Mouse (Mus musculus): Measurements from ENCODE around the gene Apopt1. TPM values are rescaled to one million over a fixed set of nuclear protein-coding genes. Genes with fewer than 3 reads are reported as not detected.
"Not testable (repeated sequence)": the region's sequence is repeated elsewhere in the genome, so short reads cannot be mapped to it uniquely, and the experiment has no call there.

Gene Apopt1
- polyA plus RNA-seq, 1 experiment from 2014 or later: 63.4 TPM

DNA sequence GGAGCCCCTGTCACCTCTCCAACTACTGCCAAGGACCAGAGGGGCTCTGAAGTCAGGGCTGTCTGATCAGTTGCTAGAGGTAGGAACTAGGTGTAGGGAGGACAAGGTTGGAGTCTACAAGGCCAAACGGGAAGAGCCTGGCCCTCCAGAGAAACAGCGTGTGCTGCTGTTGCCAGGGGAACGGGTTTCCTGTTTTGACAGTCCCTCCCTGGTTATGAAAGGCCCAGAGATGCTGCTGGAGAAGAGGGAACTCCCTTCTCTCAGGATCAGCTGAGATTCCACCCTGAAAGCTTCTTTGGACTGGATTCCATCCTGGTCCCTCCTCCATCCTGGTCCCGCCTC, 13.0 kb downstream of the Apopt1 start:
- whole genome bisulfite sequencing: 60% methylated on average over 4 of the region's 4 CpGs
- ATAC-seq (ENCODE audit: low FRiP score, low TSS enrichment): peak; percentile 44; the same call in 1 of the 2 replicates
- H3K9me3 ChIP-seq (ENCODE audit: control insufficient read depth, low read length): no peaks in the 10 kb centered on the region
- H3K4me3 ChIP-seq (ENCODE audit: low read length): no peak overlapping the region
- H3K9ac ChIP-seq (ENCODE audit: low read depth, low read length): no peak overlapping the region
- no peak overlapping the region for H3K4me2 ChIP-seq (replicated peaks; ENCODE audit: low read depth, low read length)
- no peaks in the 10 kb centered on the region for H3K4me1 ChIP-seq (ENCODE audit: control insufficient read depth, insufficient read depth, low read length)
- peaks cover 18% of the 10 kb centered on the region; the same call in 1 of the 2 replicates for H3K36me3 ChIP-seq (ENCODE audit: control insufficient read depth, insufficient read depth, low read length)
- no peaks in the 10 kb centered on the region for H3K27me3 ChIP-seq (ENCODE audit: control insufficient read depth, insufficient read depth, low read length)
- H3K27ac ChIP-seq (ENCODE audit: low read depth, low read length): no peak overlapping the region

DNA sequence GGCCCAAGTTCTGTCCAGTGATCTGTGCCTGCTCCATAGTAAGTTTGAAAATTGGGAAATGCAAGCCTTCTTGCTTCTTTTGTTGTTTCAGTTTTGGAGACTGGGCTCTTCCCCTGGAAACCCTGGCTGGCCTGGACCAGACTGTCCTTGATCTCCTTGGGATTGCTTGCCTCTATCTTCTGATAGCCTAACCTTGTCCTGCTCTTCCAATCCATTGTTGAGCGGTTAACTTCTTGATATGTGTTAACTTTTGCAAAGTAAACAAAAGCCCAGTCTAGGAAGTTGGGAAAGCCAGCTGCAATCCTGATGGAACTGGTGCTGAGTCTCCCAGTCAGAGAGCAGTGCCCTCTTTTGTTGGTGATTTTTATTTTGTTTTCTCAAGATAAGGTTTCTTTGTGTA, 14.9 kb downstream of the Apopt1 start:
- no peaks in the 10 kb centered on the region for H3K9me3 ChIP-seq (ENCODE audit: control insufficient read depth, low read length)
- H3K36me3 ChIP-seq (ENCODE audit: control insufficient read depth, insufficient read depth, low read length): peaks cover 16% of the 10 kb centered on the region; the same call in 1 of the 2 replicates
- H3K4me2 ChIP-seq (replicated peaks; ENCODE audit: low read depth, low read length): no peak overlapping the region
- 92% methylated on average over 1 of the region's 1 CpGs for WGBS
- ATAC-seq (ENCODE audit: low FRiP score, low TSS enrichment): no peak
- H3K27me3 ChIP-seq (ENCODE audit: control insufficient read depth, insufficient read depth, low read length): no peaks in the 10 kb centered on the region
- peaks cover 11% of the 10 kb centered on the region; the same call in 1 of the 2 replicates for H3K4me1 ChIP-seq (ENCODE audit: control insufficient read depth, insufficient read depth, low read length)
- no peak overlapping the region for H3K9ac ChIP-seq (ENCODE audit: low read depth, low read length)
- no peak overlapping the region for H3K4me3 ChIP-seq (ENCODE audit: low read length)
- H3K27ac ChIP-seq (ENCODE audit: low read depth, low read length): no peak overlapping the region

DNA sequence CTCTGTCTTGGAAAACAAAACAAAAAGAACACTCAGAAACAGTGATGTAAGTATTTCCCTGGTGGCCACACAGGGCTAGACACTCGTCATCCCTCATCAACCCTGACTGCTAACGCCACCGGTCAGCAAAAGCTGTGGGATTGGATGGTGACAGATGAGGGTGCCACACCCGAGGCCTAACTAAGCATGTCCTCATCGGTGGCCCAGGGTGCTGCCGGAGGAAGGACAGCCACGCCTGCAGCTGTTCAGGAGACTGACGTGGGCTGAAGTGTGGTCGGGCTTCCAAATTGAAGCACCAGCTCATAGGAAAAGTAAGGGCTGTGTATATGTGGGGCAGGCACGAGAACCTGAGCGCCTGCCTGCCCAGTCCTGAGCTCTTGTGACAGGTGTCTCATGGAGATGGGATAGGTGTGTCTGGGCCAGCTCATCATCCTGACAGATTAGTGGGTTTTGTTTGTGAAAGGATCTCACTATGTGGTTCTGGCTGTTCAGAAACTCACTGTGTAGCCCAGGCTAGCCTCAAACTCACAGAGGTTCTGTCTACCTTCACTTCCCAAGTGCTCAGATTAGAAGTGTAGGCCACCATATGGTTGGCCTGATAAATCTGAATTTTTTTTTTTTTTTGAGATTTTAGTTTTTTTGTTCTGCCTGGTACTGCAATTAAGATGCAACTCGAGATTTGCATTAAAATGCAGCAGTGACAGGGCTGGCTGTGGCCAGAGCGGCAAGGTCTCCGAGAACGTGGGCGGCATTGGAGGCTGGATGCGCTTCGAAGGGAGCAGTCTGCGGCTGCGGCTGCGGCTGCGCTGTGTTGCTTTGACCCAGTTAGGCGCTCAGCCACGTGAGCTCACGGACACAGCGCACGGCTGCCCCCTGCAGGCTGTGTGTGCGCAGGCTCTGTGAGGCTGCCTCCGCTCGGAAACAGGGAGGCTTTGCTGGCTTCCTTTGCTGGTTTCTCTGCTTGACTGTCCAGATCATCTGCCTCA, 19.1 kb downstream of the Apopt1 start:
- Histone ChIP-seq H3K36me3 (ENCODE audit: control insufficient read depth, insufficient read depth, low read length) (peaks cover 5% of the 10 kb centered on the region; the same call in 1 of the 2 replicates), H3K27me3 (ENCODE audit: control insufficient read depth, insufficient read depth, low read length) (no peaks in the 10 kb centered on the region), H3K9ac (ENCODE audit: low read depth, low read length) (peak overlapping the region; percentile 28; the same call in 1 of the 2 replicates), H3K4me3 (ENCODE audit: low read length) (no peak overlapping the region), H3K4me2 (replicated peaks; ENCODE audit: low read depth, low read length) (no peak overlapping the region; the same call in 1 of the 2 replicates), H3K27ac (ENCODE audit: low read depth, low read length) (no peak overlapping the region), H3K4me1 (ENCODE audit: control insufficient read depth, insufficient read depth, low read length) (peaks cover 11% of the 10 kb centered on the region; the same call in 1 of the 2 replicates), H3K9me3 (ENCODE audit: control insufficient read depth, low read length) (no peaks in the 10 kb centered on the region)
- ATAC-seq (ENCODE audit: low FRiP score, low TSS enrichment): peak; percentile 87
- WGBS: 33% methylated on average over 30 of the region's 30 CpGs

DNA sequence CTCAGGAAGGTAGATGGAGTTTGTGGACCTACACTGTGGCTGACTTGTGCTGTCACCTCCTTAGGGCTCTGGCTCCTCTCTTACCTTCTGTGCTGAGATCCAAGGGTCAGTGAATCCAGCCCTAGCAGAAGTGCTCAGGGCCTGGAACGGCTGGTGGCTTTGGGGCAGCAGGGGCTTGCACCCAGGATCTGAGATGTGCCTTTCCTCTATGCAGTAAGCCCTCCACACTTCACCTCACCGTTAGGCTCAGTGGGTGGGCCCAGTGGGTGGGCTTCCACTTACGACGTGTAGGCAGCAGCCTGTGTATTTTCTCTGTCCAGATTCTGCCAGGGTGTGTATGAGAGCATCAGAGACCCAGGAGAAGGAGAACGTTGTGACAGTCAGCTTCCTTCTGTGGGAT, 19.9 kb downstream of the Apopt1 start:
- peaks cover 11% of the 10 kb centered on the region; the same call in 1 of the 2 replicates for H3K4me1 ChIP-seq (ENCODE audit: control insufficient read depth, insufficient read depth, low read length)
- H3K4me2 ChIP-seq (replicated peaks; ENCODE audit: low read depth, low read length): no peak overlapping the region
- no peaks in the 10 kb centered on the region for H3K27me3 ChIP-seq (ENCODE audit: control insufficient read depth, insufficient read depth, low read length)
- no peaks in the 10 kb centered on the region for H3K9me3 ChIP-seq (ENCODE audit: control insufficient read depth, low read length)
- no peak overlapping the region for H3K4me3 ChIP-seq (ENCODE audit: low read length)
- peak overlapping the region; percentile 28; the same call in 1 of the 2 replicates for H3K9ac ChIP-seq (ENCODE audit: low read depth, low read length)
- peak; percentile 17; the same call in 1 of the 2 replicates for ATAC-seq (ENCODE audit: low FRiP score, low TSS enrichment)
- peaks cover 4% of the 10 kb centered on the region; the same call in 1 of the 2 replicates for H3K36me3 ChIP-seq (ENCODE audit: control insufficient read depth, insufficient read depth, low read length)
- no peak overlapping the region for H3K27ac ChIP-seq (ENCODE audit: low read depth, low read length)
- 60% methylated on average over 5 of the region's 5 CpGs for WGBS

DNA sequence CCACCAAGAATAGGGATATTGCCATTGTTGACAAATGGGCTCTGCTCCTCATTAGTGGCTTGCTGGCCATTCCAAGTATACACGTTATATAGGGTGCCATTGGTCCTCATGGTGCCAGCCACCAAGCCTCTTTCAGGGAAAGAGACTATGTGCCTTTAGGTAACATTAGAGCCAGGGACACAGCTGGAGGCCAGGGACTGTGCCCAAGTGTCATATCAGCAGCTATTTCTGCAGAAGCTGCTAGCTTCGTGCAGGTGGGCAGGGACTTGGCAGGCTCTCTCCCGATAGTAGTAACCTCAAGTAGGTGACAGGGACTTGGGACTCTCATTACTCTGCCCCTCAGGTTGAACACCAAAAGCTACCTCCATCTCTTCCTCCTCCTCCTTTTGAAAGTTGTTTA, 21.9 kb downstream of the Apopt1 start:
- no peak for ATAC-seq (ENCODE audit: low FRiP score, low TSS enrichment)
- WGBS: 94% methylated on average over 3 of the region's 3 CpGs

DNA sequence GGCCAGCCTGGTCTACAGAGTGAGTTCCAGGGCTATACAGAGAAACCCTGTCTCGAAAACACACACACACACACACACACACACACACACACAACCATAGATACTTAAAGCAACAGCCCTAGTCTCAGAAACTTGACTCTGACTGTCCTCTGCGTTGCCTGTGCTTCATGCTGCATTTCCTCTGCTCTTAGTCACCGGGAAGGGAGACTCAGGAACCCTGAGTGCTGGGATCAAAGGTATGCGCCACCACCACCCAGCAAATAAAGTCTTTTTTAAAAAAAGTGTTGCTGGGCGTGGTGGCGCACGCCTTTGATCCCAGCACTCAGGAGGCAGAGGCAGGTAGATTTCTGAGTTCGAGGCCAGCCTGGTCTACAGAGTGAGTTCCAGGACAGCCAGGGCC, 23.6 kb downstream of the Apopt1 start:
- 85% methylated on average over 8 of the region's 8 CpGs for WGBS

More for the DNA sequence above, 21.9 kb downstream of the Apopt1 start:
- H3K9ac ChIP-seq (ENCODE audit: low read depth, low read length): no peak overlapping the region
- no peak overlapping the region for H3K4me2 ChIP-seq (replicated peaks; ENCODE audit: low read depth, low read length)
- H3K4me3 ChIP-seq (ENCODE audit: low read length): no peak overlapping the region
- no peak overlapping the region for H3K27ac ChIP-seq (ENCODE audit: low read depth, low read length)
- no peaks in the 10 kb centered on the region for H3K9me3 ChIP-seq (ENCODE audit: control insufficient read depth, low read length)
- no peaks in the 10 kb centered on the region for H3K27me3 ChIP-seq (ENCODE audit: control insufficient read depth, insufficient read depth, low read length)
- H3K36me3 ChIP-seq (ENCODE audit: control insufficient read depth, insufficient read depth, low read length): peaks cover 2% of the 10 kb centered on the region; the same call in 1 of the 2 replicates
- peaks cover 11% of the 10 kb centered on the region; the same call in 1 of the 2 replicates for H3K4me1 ChIP-seq (ENCODE audit: control insufficient read depth, insufficient read depth, low read length)

DNA sequence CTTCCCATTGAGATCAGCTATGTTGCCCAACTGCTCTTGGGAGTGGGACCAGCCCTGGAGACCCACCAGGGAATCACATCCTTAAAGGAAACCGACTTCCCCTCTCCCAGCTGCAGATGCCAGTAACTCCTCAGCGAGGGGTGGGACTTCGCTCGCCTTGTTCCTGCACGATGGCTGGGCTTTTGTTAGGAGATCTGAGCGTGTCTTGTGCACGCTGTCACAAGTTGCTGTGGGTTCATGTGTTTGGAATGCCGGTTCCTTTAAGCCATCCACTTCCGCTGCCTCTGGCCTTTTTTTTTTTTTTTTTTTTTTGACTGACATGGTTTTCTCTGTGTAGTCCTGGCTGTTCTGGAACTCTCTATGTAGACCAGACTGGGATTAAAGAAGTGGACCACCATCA, 24.3 kb downstream of the Apopt1 start:
- 80% methylated on average over 9 of the region's 9 CpGs for WGBS
- ATAC-seq (ENCODE audit: low FRiP score, low TSS enrichment): no peak

More for the DNA sequence above, 23.6 kb downstream of the Apopt1 start:
- not testable (repeated sequence) for H3K4me2 ChIP-seq (replicated peaks; ENCODE audit: low read depth, low read length); H3K27me3 ChIP-seq (ENCODE audit: control insufficient read depth, insufficient read depth, low read length); H3K9ac ChIP-seq (ENCODE audit: low read depth, low read length); ATAC-seq (ENCODE audit: low FRiP score, low TSS enrichment); H3K9me3 ChIP-seq (ENCODE audit: control insufficient read depth, low read length); H3K36me3 ChIP-seq (ENCODE audit: control insufficient read depth, insufficient read depth, low read length); H3K4me3 ChIP-seq (ENCODE audit: low read length); H3K27ac ChIP-seq (ENCODE audit: low read depth, low read length)
- H3K4me1 ChIP-seq (ENCODE audit: control insufficient read depth, insufficient read depth, low read length): peaks cover 11% of the 10 kb centered on the region; the same call in 1 of the 2 replicates

DNA sequence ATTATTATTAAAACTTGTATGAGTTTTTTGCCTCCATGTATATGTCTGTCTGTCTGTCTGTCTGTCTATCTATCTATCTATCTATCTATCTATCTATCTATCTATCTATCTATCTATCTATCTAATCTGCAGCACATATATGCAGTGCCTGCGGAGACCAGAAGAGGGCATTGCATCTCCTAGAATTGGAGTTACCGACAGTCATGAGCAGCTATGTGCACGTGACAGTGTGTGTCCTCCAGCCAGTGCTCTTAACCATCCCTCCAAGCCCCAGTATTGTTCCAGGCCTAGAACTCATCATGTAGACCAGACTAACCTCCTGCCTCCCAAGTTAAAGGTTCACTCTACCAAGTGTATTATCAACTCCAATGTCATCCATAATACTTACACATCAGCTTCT, 25.7 kb downstream of the Apopt1 start:
- Histone ChIP-seq H3K4me3 (ENCODE audit: low read length) (no peak overlapping the region), H3K4me2 (replicated peaks; ENCODE audit: low read depth, low read length) (no peak overlapping the region), H3K4me1 (ENCODE audit: control insufficient read depth, insufficient read depth, low read length) (0 out of 2 replicates have a peak, but pooled peaks cover 6% of the 10 kb centered on the region), H3K27ac (ENCODE audit: low read depth, low read length) (no peak overlapping the region), H3K27me3 (ENCODE audit: control insufficient read depth, insufficient read depth, low read length) (no peaks in the 10 kb centered on the region), H3K36me3 (ENCODE audit: control insufficient read depth, insufficient read depth, low read length) (no peaks in the 10 kb centered on the region; the same call in 1 of the 2 replicates), H3K9me3 (ENCODE audit: control insufficient read depth, low read length) (no peaks in the 10 kb centered on the region), H3K9ac (ENCODE audit: low read depth, low read length) (no peak overlapping the region)
- WGBS: 15% methylated on average over 3 of the region's 3 CpGs
- no peak for ATAC-seq (ENCODE audit: low FRiP score, low TSS enrichment)

More for the DNA sequence above, 24.3 kb downstream of the Apopt1 start:
- Histone ChIP-seq H3K4me1 (ENCODE audit: control insufficient read depth, insufficient read depth, low read length) (peaks cover 6% of the 10 kb centered on the region; the same call in 1 of the 2 replicates), H3K9me3 (ENCODE audit: control insufficient read depth, low read length) (no peaks in the 10 kb centered on the region), H3K36me3 (ENCODE audit: control insufficient read depth, insufficient read depth, low read length) (no peaks in the 10 kb centered on the region; the same call in 1 of the 2 replicates), H3K27ac (ENCODE audit: low read depth, low read length) (no peak overlapping the region), H3K4me2 (replicated peaks; ENCODE audit: low read depth, low read length) (no peak overlapping the region), H3K9ac (ENCODE audit: low read depth, low read length) (no peak overlapping the region), H3K27me3 (ENCODE audit: control insufficient read depth, insufficient read depth, low read length) (no peaks in the 10 kb centered on the region), H3K4me3 (ENCODE audit: low read length) (no peak overlapping the region)

DNA sequence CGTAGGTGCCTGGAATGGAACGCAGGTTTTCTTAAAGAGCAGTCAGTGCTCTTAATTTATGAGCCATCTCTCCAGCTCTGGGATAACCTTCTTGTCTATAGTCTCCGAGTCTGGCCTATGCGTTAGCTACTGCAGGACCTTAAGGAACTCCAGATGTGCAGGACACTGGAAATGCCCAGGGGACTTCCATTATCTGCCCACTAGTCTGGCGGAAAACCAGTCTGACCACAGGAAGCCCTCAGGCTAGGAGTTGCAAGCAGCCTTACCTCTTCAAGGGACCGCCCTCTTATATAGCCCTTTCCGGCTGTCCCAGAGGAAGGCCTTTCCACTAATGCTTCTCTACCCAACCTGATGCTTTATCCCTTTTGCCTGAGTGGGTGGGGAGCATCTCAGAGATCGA, 28.3 kb downstream of the Apopt1 start:
- H3K27ac ChIP-seq (ENCODE audit: low read depth, low read length): no peak overlapping the region
- no peaks in the 10 kb centered on the region for H3K27me3 ChIP-seq (ENCODE audit: control insufficient read depth, insufficient read depth, low read length)
- H3K36me3 ChIP-seq (ENCODE audit: control insufficient read depth, insufficient read depth, low read length): no peaks in the 10 kb centered on the region; the same call in 1 of the 2 replicates
- H3K9ac ChIP-seq (ENCODE audit: low read depth, low read length): no peak overlapping the region
- WGBS: 62% methylated on average over 8 of the region's 8 CpGs
- H3K4me2 ChIP-seq (replicated peaks; ENCODE audit: low read depth, low read length): no peak overlapping the region
- ATAC-seq (ENCODE audit: low FRiP score, low TSS enrichment): no peak
- H3K4me3 ChIP-seq (ENCODE audit: low read length): no peak overlapping the region
- H3K9me3 ChIP-seq (ENCODE audit: control insufficient read depth, low read length): no peaks in the 10 kb centered on the region
- H3K4me1 ChIP-seq (ENCODE audit: control insufficient read depth, insufficient read depth, low read length): peaks cover 19% of the 10 kb centered on the region

Measured in kidney, embryonic 14.5 days (tissue).